Mouse (Mus musculus): ENCODE results near the gene Rabep1. TPM values are rescaled to one million over a fixed set of nuclear protein-coding genes. Genes with fewer than 3 reads are reported as not detected.
"Not testable (repeated sequence)": the region's sequence is repeated elsewhere in the genome, so short reads cannot be mapped to it uniquely, and the experiment has no call there.

Gene Rabep1
- polyA plus RNA-seq, 1 experiment from 2014 or later = 39.6 TPM

DNA sequence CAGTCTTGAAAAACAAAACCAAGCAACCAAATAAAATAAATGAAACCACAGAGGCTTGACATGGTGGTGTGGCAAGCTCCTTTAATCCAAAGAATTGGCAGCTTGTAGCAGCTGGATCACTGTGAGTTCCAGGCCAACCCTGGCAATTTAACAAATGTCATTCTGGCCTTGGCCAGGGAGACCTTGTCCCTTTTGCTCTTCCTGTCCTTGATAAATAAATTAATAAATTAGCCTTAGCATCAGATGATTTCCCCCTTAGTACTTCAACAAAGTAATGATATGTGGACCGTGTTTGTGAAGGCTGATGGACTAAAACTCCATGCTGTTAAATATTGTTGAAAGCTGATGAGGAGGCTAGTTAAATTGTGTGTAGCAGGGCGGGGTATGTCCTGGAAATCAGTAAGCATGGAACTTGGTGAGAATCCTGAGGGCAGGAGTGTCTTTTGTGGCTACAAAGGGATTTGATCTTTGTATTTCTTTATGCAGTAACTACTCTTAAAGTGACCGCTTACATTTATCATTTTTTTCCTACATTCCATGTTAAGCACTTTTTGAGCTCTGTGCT lies 27.3 kb downstream of the Rabep1 start:
- 0 out of 2 replicates have a peak, but pooled peaks cover 2% of the 10 kb centered on the region for H3K4me1 ChIP-seq
- no peaks in the 10 kb centered on the region for H3K9me3 ChIP-seq
- H3K36me3 ChIP-seq (replicated peaks) = no peaks in the 10 kb centered on the region
- H3K27ac ChIP-seq (replicated peaks) = no peak overlapping the region
- no peak overlapping the region for H3K4me3 ChIP-seq
- no peak for DNase-seq (ENCODE audit: low spot score)
- H3K27me3 ChIP-seq (replicated peaks; ENCODE audit: low read depth, poor library complexity, severe bottlenecking) = no peaks in the 10 kb centered on the region
- 91% methylated on average over 3 of the region's 3 CpGs for WGBS

- H3K4me1 ChIP-seq = 0 out of 2 replicates have a peak, but pooled peaks cover 2% of the 10 kb centered on the region
- H3K4me3 ChIP-seq = no peak overlapping the region
- H3K27ac ChIP-seq (replicated peaks) = no peak overlapping the region
- H3K36me3 ChIP-seq (replicated peaks) = peaks cover 5% of the 10 kb centered on the region
- 87% methylated on average over 1 of the region's 1 CpGs for WGBS
- no peaks in the 10 kb centered on the region for H3K9me3 ChIP-seq
- no peak for DNase-seq (ENCODE audit: low spot score)
- no peaks in the 10 kb centered on the region for H3K27me3 ChIP-seq (replicated peaks; ENCODE audit: low read depth, poor library complexity, severe bottlenecking)
Observed at GRCm38 (mm10) chr11:70873846-70874613, 29.5 kb downstream of the Rabep1 start.

DNA sequence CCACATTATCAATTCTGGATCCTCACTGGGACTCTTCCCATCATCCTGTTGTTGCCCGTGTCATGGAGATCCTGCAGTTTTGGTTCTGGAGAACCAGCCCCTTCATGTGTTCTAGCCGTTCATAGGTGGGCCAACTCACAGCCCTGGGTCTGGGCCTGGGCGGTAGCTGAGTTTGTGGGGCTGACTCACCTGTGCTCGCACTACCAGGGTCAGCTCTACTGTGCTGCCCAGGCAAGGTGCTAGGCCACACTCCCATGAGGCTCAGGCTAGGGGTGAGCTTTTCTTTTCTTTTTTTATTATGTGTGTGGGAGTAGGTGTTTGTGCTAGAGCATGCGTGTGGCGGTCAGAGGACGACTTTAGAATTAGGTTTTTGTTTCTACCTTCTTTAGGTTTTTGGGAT lies 33.1 kb downstream of the Rabep1 start:
- DNase-seq (ENCODE audit: low spot score) = no peak
- Histone ChIP-seq H3K36me3 (replicated peaks) (peaks cover 18% of the 10 kb centered on the region), H3K4me3 (no peak overlapping the region), H3K4me1 (0 out of 2 replicates have a peak, but pooled peaks cover 1% of the 10 kb centered on the region), H3K27ac (replicated peaks) (no peak overlapping the region), H3K9me3 (no peaks in the 10 kb centered on the region), H3K27me3 (replicated peaks; ENCODE audit: low read depth, poor library complexity, severe bottlenecking) (no peaks in the 10 kb centered on the region)
- 95% methylated on average over 7 of the region's 7 CpGs for WGBS

- Histone ChIP-seq H3K4me1 (no peaks in the 10 kb centered on the region), H3K27ac (replicated peaks) (no peak overlapping the region), H3K36me3 (replicated peaks) (peaks cover 53% of the 10 kb centered on the region), H3K4me3 (no peak overlapping the region), H3K9me3 (no peaks in the 10 kb centered on the region), H3K27me3 (replicated peaks; ENCODE audit: low read depth, poor library complexity, severe bottlenecking) (no peaks in the 10 kb centered on the region)
- 90% methylated on average over 3 of the region's 3 CpGs for WGBS
- DNase-seq (ENCODE audit: low spot score) = no peak
Observed at GRCm38 (mm10) chr11:70882905-70883430, 38.4 kb downstream of the Rabep1 start.

DNA sequence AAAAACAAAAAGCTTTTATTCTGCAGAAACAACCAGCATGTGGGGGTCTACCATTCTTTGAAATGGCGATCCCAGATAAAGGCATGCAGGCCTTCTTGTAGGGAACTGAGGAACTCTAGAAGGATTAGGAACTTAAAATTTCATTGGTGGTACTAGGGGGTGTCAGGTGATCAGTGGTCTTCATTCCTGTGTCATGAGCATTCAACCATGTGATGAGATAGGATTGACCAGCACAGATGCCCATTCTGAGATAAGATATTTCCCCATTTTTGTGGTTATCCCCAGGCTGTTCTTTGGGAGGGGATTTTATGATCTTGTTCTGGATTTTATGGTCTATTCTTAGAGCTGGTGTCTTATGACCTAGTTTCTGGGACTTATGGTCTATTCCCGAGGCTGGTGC lies 46.1 kb downstream of the Rabep1 start:
- peaks cover 77% of the 10 kb centered on the region for H3K36me3 ChIP-seq (replicated peaks)
- H3K27ac ChIP-seq (replicated peaks) = no peak overlapping the region
- no peak overlapping the region for H3K4me3 ChIP-seq
- no peaks in the 10 kb centered on the region for H3K4me1 ChIP-seq
- 93% methylated on average over 2 of the region's 2 CpGs for WGBS
- DNase-seq (ENCODE audit: low spot score) = no peak
- H3K27me3 ChIP-seq (replicated peaks; ENCODE audit: low read depth, poor library complexity, severe bottlenecking) = no peaks in the 10 kb centered on the region
- 0 out of 2 replicates have a peak, but pooled peaks cover 4% of the 10 kb centered on the region for H3K9me3 ChIP-seq

GRCm38 (mm10) chr11:70891616-70892015 lies 47.0 kb downstream of the Rabep1 start:
- H3K27me3 ChIP-seq (replicated peaks; ENCODE audit: low read depth, poor library complexity, severe bottlenecking) = no peaks in the 10 kb centered on the region
- H3K4me1 ChIP-seq = no peaks in the 10 kb centered on the region
- H3K36me3 ChIP-seq (replicated peaks) = peaks cover 76% of the 10 kb centered on the region
- no peak overlapping the region for H3K27ac ChIP-seq (replicated peaks)
- DNase-seq (ENCODE audit: low spot score) = no peak
- 0 out of 2 replicates have a peak, but pooled peaks cover 4% of the 10 kb centered on the region for H3K9me3 ChIP-seq
- H3K4me3 ChIP-seq = no peak overlapping the region

- Histone ChIP-seq H3K27me3 (replicated peaks; ENCODE audit: low read depth, poor library complexity, severe bottlenecking) (no peaks in the 10 kb centered on the region), H3K4me3 (no peak overlapping the region), H3K9me3 (0 out of 2 replicates have a peak, but pooled peaks cover 4% of the 10 kb centered on the region), H3K4me1 (no peaks in the 10 kb centered on the region), H3K36me3 (replicated peaks) (peaks cover 67% of the 10 kb centered on the region), H3K27ac (replicated peaks) (no peak overlapping the region)
- 91% methylated on average over 3 of the region's 3 CpGs for WGBS
- no peak for DNase-seq (ENCODE audit: low spot score)
Observed at GRCm38 (mm10) chr11:70897680-70898079, 53.1 kb downstream of the Rabep1 start.

DNA sequence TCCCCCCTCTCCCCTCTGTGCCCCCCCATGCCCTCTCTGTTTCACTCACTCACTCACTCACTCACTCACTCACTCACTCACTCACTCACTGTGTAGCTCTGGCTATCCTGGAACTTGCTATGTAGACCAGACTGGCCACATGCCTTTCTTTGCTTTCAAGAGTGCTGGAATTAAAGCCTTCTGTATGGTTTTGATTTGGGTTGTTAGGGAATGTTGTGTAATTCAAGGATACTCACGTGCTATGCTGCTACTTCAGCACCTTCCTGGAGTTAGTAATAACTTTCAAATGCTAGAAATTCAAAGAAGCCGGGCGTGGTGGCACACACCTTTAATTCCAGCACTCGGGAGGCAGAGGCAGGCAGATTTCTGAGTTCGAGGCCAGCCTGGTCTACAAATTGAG lies 53.6 kb downstream of the Rabep1 start:
- not testable (repeated sequence) for H3K9me3 ChIP-seq; DNase-seq (ENCODE audit: low spot score); H3K4me3 ChIP-seq; H3K27ac ChIP-seq (replicated peaks); H3K4me1 ChIP-seq; H3K27me3 ChIP-seq (replicated peaks; ENCODE audit: low read depth, poor library complexity, severe bottlenecking)
- H3K36me3 ChIP-seq (replicated peaks) = peaks cover 66% of the 10 kb centered on the region
- 94% methylated on average over 5 of the region's 5 CpGs for WGBS

DNA sequence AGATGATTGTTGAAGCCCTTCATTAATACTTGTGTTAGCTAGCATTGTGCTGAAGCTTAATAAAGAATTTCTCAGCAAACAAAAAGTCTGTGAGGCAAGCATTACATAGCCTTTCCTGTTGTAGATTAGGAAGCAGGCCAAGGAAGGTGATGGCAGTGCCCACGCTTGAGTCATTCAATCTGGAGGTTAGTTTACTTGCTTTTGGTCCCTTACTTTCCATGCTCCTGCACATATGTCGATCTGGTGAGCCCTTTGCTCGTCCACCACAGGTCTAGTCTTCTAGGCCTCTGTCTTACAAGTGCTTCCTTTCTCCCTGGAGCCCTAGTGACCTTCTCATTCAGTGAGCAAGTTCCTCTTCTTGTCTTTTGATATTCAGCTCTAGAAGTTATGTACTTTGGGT lies 62.1 kb downstream of the Rabep1 start:
- 91% methylated on average over 3 of the region's 3 CpGs for WGBS
- Histone ChIP-seq H3K4me3 (no peak overlapping the region), H3K27ac (replicated peaks) (no peak overlapping the region), H3K36me3 (replicated peaks) (peaks cover 72% of the 10 kb centered on the region), H3K9me3 (no peaks in the 10 kb centered on the region), H3K27me3 (replicated peaks; ENCODE audit: low read depth, poor library complexity, severe bottlenecking) (no peaks in the 10 kb centered on the region), H3K4me1 (no peaks in the 10 kb centered on the region)
- no peak for DNase-seq (ENCODE audit: low spot score)

DNA sequence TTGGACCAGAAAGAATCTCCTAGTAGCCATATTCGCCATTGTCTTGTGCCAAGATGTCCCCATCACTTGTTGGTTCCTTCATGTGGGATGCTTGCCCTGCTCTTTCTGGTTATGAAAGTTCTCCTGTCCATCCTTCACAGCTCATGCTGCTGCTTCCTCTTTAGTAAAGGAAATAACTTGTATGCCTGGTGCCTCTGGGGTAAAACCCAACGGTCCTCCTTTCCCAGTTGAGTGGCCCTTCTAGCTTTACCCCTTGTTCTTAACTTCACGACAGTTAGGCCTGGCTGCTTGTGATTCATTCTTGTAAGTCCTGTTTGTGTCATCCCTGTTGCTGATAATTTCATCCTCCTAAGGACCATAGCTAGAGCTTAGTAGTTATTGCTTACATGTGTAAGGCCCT lies 66.7 kb downstream of the Rabep1 start:
- 91% methylated on average over 3 of the region's 3 CpGs for WGBS
- no peak for DNase-seq (ENCODE audit: low spot score)
- no peak overlapping the region for H3K4me3 ChIP-seq
- H3K27ac ChIP-seq (replicated peaks) = no peak overlapping the region
- H3K9me3 ChIP-seq = no peaks in the 10 kb centered on the region
- H3K36me3 ChIP-seq (replicated peaks) = peaks cover 74% of the 10 kb centered on the region
- no peaks in the 10 kb centered on the region for H3K27me3 ChIP-seq (replicated peaks; ENCODE audit: low read depth, poor library complexity, severe bottlenecking)
- no peaks in the 10 kb centered on the region for H3K4me1 ChIP-seq

GRCm38 (mm10) chr11:70911920-70912319 lies 67.3 kb downstream of the Rabep1 start:
- 90% methylated on average over 1 of the region's 1 CpGs for WGBS
- no peaks in the 10 kb centered on the region for H3K27me3 ChIP-seq (replicated peaks; ENCODE audit: low read depth, poor library complexity, severe bottlenecking)
- DNase-seq (ENCODE audit: low spot score) = no peak
- no peaks in the 10 kb centered on the region for H3K9me3 ChIP-seq
- no peak overlapping the region for H3K27ac ChIP-seq (replicated peaks)
- no peak overlapping the region for H3K4me3 ChIP-seq
- no peaks in the 10 kb centered on the region for H3K4me1 ChIP-seq
- peaks cover 73% of the 10 kb centered on the region for H3K36me3 ChIP-seq (replicated peaks)

- Histone ChIP-seq H3K27me3 (replicated peaks; ENCODE audit: low read depth, poor library complexity, severe bottlenecking) (no peaks in the 10 kb centered on the region), H3K36me3 (replicated peaks) (peaks cover 74% of the 10 kb centered on the region), H3K27ac (replicated peaks) (no peak overlapping the region), H3K9me3 (no peaks in the 10 kb centered on the region), H3K4me1 (no peaks in the 10 kb centered on the region), H3K4me3 (no peak overlapping the region)
- 93% methylated on average over 2 of the region's 2 CpGs for WGBS
- DNase-seq (ENCODE audit: low spot score) = no peak
Observed at GRCm38 (mm10) chr11:70917896-70918295, 73.3 kb downstream of the Rabep1 start.

DNA sequence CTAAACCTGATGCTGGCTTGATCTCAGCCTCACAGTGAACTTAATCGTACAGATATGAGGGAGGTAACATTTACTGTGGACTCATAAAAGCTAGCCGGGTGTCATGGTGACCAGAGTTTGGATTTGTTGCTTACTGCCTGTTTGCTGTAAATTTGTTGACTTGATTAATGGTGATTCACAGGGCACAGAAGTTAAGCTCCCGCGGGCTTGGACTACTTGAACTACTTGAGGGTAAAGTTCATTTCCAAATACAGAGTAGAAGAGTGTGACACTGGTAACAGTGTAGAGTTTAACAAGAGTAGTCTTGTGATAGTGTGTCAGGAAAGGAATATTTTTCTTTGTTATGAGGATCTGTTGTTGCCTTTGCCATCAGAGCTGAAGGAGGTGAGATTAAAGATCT lies 74.9 kb downstream of the Rabep1 start:
- Histone ChIP-seq H3K27ac (replicated peaks) (no peak overlapping the region), H3K27me3 (replicated peaks; ENCODE audit: low read depth, poor library complexity, severe bottlenecking) (no peaks in the 10 kb centered on the region), H3K36me3 (replicated peaks) (peaks cover 79% of the 10 kb centered on the region), H3K4me3 (no peak overlapping the region), H3K9me3 (no peaks in the 10 kb centered on the region), H3K4me1 (no peaks in the 10 kb centered on the region)
- WGBS = 94% methylated on average over 4 of the region's 4 CpGs
- no peak for DNase-seq (ENCODE audit: low spot score)

All from embryonic facial prominence, embryonic 10.5 days (tissue).